Mouse (Mus musculus) midbrain, embryonic 10.5 days (tissue): ENCODE data around the gene Enc1. TPM values are rescaled to one million over a fixed set of nuclear protein-coding genes. Genes with fewer than 3 reads are reported as not detected.
A peak's percentile ranks its signal among the peaks of the same experiment; 100 is the strongest.
"Not testable (repeated sequence)": the region's sequence is repeated elsewhere in the genome, so short reads cannot be mapped to it uniquely, and the experiment has no call there.

ENCODE experiments used
- DNase-seq: peaks from one replicate; pipeline ENCODE4 v3.0.0-alpha.2; 2017; ENCODE audit warnings: low spot score
- H3K27ac ChIP-seq: fragments of 300-500 bp; sonication (generic); replicated peaks from 2 replicates; pipeline ENCODE4 v1.5.1; 2016; ENCODE audit warnings: mild to moderate bottlenecking
- H3K27me3 ChIP-seq: fragments of 300-500 bp; sonication (generic); 2 replicates; pipeline ENCODE4 v1.6.1; 2016; ENCODE audit warnings: low read depth, mild to moderate bottlenecking; ENCODE audit not compliant: poor library complexity, severe bottlenecking
- H3K36me3 ChIP-seq: fragments of 300-500 bp; sonication (generic); 2 replicates; pipeline ENCODE4 v1.6.1; 2016; ENCODE audit warnings: mild to moderate bottlenecking, moderate library complexity
- H3K4me1 ChIP-seq: fragments of 300-500 bp; sonication (generic); 2 replicates; pipeline ENCODE4 v1.6.1; 2016
- H3K4me3 ChIP-seq: fragments of 300-500 bp; sonication (generic); 2 replicates; pipeline ENCODE4 v1.5.1; 2016; ENCODE audit warnings: mild to moderate bottlenecking, moderate library complexity
- H3K9me3 ChIP-seq: fragments of 300-500 bp; sonication (generic); replicated peaks from 2 replicates; pipeline ENCODE4 v1.6.1; 2016; ENCODE audit warnings: mild to moderate bottlenecking
- WGBS: fragments of 180-500 bp; shearing (Covaris S2); methylation state at CpG from one replicate; pipeline ENCODE4 v1.1.7; 2016; 5-methylcytosine and 5-hydroxymethylcytosine counted together
- polyA plus RNA-seq: library from polyadenylated mRNA; unstranded; fragments of >200 nt; fragmentation: Nextera tagmentation; extraction: Ambion mirVana; gene quantifications from 2 replicates; pipeline ENCODE4 v1.2.1, GENCODE M21; 2016

Gene Enc1
- polyA plus RNA-seq, 1 experiment from 2014 or later, result 7.5 TPM

DNA sequence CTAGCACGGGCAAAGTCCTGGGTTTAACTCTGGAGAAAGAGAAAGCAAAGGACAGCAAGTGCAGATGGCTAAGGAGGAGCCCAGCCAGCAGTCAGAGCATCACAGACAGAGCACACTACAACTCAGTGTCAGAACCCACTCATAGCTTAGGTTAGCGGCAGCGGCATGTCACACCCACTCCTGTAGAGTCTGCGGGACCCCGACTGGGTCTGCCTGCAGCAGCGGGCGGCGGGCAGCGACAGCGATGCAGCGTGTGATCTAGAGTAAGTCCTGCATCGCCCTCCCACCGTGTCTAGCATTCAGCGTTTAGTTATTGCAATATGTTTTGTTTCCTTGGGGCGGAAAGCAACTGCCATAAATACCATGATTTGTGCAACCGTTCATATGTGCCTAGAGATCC lies 18.4 kb downstream of the Enc1 start:
- WGBS, result 78% methylated on average over 16 of the region's 16 CpGs
- H3K36me3 ChIP-seq, result no peaks in the 10 kb centered on the region
- no peak overlapping the region for H3K4me3 ChIP-seq
- peak overlapping the region; percentile 70 for H3K27ac ChIP-seq
- no peak for DNase-seq
- peaks cover 18% of the 10 kb centered on the region for H3K27me3 ChIP-seq
- peaks cover 90% of the 10 kb centered on the region for H3K4me1 ChIP-seq
- 0 out of 2 replicates have a peak, but pooled peaks cover 2% of the 10 kb centered on the region for H3K9me3 ChIP-seq

DNA sequence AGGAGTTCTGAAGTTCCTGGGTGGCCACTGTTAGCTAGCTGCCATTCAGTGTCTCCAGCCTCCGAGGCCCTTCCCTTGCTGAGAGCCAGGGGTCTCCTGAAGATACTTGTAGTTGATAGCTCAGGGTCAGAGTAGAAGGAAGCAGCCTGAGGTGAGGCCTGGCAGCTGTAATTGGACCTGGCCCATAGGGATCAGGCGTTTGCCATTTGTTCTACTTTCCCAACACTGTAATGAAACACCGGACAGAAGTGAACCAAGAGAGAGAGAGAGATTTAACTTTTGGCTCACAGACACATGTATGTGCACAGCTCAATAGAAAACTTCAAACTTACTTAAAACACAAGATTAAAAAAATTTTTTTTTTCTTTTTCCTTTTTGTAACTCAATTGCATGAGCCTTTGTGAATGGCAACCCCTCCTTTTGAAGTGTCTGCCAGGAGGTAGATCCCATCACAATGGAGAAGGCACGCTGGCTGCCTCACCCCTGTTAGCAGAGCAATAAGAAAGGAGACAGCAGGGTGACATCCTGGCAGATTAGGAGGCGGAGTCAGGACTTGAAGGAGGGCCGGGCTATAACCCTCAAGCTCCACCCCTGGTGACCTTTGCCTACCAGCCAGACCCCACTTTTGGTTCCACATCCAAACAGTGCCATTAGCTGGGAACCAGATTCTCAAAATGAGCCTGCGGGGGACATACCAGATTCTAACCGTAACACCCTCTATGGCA lies 19.7 kb downstream of the Enc1 start:
- WGBS, result 15% methylated on average over 8 of the region's 8 CpGs
- no peak for DNase-seq

GRCm38 (mm10) chr13:97261549-97261948 lies 20.6 kb downstream of the Enc1 start:
- Histone ChIP-seq H3K36me3 (no peaks in the 10 kb centered on the region), H3K9me3 (0 out of 2 replicates have a peak, but pooled peaks cover 2% of the 10 kb centered on the region), H3K4me3 (no peak overlapping the region), H3K27ac (peak overlapping the region; percentile 70), H3K4me1 (peaks cover 67% of the 10 kb centered on the region), H3K27me3 (peaks cover 13% of the 10 kb centered on the region)
- 59% methylated on average over 7 of the region's 8 CpGs for WGBS
- no peak for DNase-seq

More for the DNA sequence above, 19.7 kb downstream of the Enc1 start:
- Histone ChIP-seq H3K27ac (peak overlapping the region; percentile 70), H3K36me3 (no peaks in the 10 kb centered on the region), H3K4me3 (no peak overlapping the region), H3K27me3 (peaks cover 13% of the 10 kb centered on the region), H3K4me1 (peaks cover 76% of the 10 kb centered on the region), H3K9me3 (0 out of 2 replicates have a peak, but pooled peaks cover 2% of the 10 kb centered on the region)

GRCm38 (mm10) chr13:97262676-97263075 lies 21.8 kb downstream of the Enc1 start:
- Histone ChIP-seq H3K27me3 (peaks cover 13% of the 10 kb centered on the region), H3K27ac (0 out of 2 replicates have a peak overlapping the region, but pooled peaks have one; percentile 38), H3K36me3 (no peaks in the 10 kb centered on the region), H3K4me1 (peaks cover 57% of the 10 kb centered on the region), H3K4me3 (no peak overlapping the region), H3K9me3 (0 out of 2 replicates have a peak, but pooled peaks cover 2% of the 10 kb centered on the region)
- no peak for DNase-seq
- WGBS, result 86% methylated on average over 10 of the region's 10 CpGs

- not testable (repeated sequence) for H3K36me3 ChIP-seq, H3K9me3 ChIP-seq, H3K27me3 ChIP-seq, H3K4me3 ChIP-seq, H3K27ac ChIP-seq, DNase-seq
- 89% methylated on average over 6 of the region's 6 CpGs for WGBS
- peaks cover 35% of the 10 kb centered on the region for H3K4me1 ChIP-seq
Observed at GRCm38 (mm10) chr13:97265534-97265933, 24.6 kb downstream of the Enc1 start.

DNA sequence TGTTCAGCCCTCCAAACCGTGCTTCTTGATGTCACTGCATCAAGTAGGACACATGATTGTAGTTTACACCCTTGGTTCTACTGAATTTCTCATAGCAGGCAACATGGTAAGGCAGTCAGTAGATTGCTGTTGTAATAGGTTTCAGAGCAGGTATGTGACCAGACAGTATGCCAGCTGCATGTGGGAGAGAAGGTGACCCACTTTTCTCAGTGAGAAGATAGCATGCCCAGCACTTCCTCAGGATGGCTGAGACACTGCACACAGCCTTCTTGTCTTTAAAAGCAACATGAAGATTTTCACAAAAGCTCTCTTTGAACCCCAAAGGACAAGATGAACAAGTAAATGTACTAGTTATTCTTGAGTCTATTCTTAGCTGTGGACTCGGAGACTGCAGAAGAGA lies 29.8 kb downstream of the Enc1 start:
- no peak overlapping the region for H3K4me3 ChIP-seq
- 82% methylated on average over 2 of the region's 2 CpGs for WGBS
- peaks cover 6% of the 10 kb centered on the region for H3K4me1 ChIP-seq
- H3K9me3 ChIP-seq, result peaks cover 9% of the 10 kb centered on the region
- no peak overlapping the region for H3K27ac ChIP-seq
- no peaks in the 10 kb centered on the region for H3K27me3 ChIP-seq
- H3K36me3 ChIP-seq, result no peaks in the 10 kb centered on the region
- DNase-seq, result no peak

GRCm38 (mm10) chr13:97271641-97272040 lies 30.7 kb downstream of the Enc1 start:
- peaks cover 9% of the 10 kb centered on the region for H3K9me3 ChIP-seq
- H3K27me3 ChIP-seq, result no peaks in the 10 kb centered on the region
- no peak overlapping the region for H3K27ac ChIP-seq
- no peak for DNase-seq
- H3K36me3 ChIP-seq, result no peaks in the 10 kb centered on the region
- 85% methylated on average over 6 of the region's 6 CpGs for WGBS
- no peak overlapping the region for H3K4me3 ChIP-seq
- H3K4me1 ChIP-seq, result peaks cover 15% of the 10 kb centered on the region

GRCm38 (mm10) chr13:97274757-97275156 lies 33.9 kb downstream of the Enc1 start:
- H3K4me3 ChIP-seq, result no peak overlapping the region
- H3K27ac ChIP-seq, result no peak overlapping the region
- H3K27me3 ChIP-seq, result no peaks in the 10 kb centered on the region
- H3K36me3 ChIP-seq, result no peaks in the 10 kb centered on the region
- WGBS, result 77% methylated on average over 3 of the region's 3 CpGs
- no peak for DNase-seq
- H3K9me3 ChIP-seq, result no peaks in the 10 kb centered on the region
- peaks cover 25% of the 10 kb centered on the region for H3K4me1 ChIP-seq

GRCm38 (mm10) chr13:97275482-97275881 lies 34.6 kb downstream of the Enc1 start:
- DNase-seq, result no peak
- Histone ChIP-seq H3K4me1 (peaks cover 25% of the 10 kb centered on the region), H3K27ac (peak overlapping the region; percentile 57), H3K36me3 (no peaks in the 10 kb centered on the region), H3K27me3 (no peaks in the 10 kb centered on the region), H3K4me3 (no peak overlapping the region), H3K9me3 (no peaks in the 10 kb centered on the region)
- whole genome bisulfite sequencing, result 86% methylated on average over 10 of the region's 10 CpGs

GRCm38 (mm10) chr13:97282051-97282910 lies 41.4 kb downstream of the Enc1 start:
- no peaks in the 10 kb centered on the region for H3K36me3 ChIP-seq
- H3K9me3 ChIP-seq, result no peaks in the 10 kb centered on the region
- H3K4me1 ChIP-seq, result peaks cover 26% of the 10 kb centered on the region
- WGBS, result 13% methylated on average over 26 of the region's 26 CpGs
- peak overlapping the region; percentile 37 for H3K4me3 ChIP-seq
- H3K27me3 ChIP-seq, result peaks cover 48% of the 10 kb centered on the region
- peak overlapping the region; percentile 73 for H3K27ac ChIP-seq
- peak; percentile 47 for DNase-seq

DNA sequence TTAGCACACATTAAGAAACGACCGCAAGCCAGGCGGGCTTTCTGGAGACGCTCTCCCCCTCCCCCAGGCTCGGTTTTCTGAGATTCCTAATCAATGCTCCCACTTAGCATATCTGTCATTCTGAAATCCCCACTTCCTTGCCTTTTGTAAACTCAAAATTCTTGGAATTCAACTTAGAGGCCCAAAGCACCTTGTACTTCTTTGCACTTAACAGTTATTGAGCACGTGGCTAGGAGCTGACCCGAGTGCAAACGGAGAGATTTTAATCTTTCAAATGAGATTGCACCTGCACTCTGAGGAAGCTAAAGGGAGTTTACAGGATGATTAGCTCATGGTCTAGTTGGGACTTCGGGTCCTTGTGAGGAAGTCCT lies 42.0 kb downstream of the Enc1 start:
- Histone ChIP-seq H3K4me3 (0 out of 2 replicates have a peak overlapping the region, but pooled peaks have one; percentile 37), H3K4me1 (peaks cover 22% of the 10 kb centered on the region), H3K9me3 (no peaks in the 10 kb centered on the region), H3K27ac (no peak overlapping the region), H3K27me3 (peaks cover 48% of the 10 kb centered on the region), H3K36me3 (no peaks in the 10 kb centered on the region)
- 4% methylated on average over 9 of the region's 9 CpGs for WGBS
- DNase-seq, result no peak

DNA sequence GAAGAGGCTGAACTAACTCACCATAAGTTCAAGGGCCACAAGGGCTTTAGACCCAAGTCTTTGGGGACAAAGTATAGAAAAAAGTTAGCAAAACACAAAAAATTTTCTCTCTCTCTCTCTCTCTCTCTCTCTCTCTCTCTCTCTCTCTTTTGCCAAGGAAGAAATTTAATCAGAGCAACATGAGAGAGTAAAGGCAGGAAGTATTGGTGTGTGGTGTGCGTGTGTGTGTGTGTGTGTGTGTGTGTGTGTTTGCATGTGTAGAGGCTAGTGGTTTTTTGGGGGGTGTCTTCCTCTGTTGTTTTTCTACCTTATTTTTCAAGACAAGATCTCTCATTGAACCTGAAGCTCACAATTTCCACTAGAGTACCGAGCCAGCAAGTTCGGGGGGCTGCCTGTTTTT lies 46.1 kb downstream of the Enc1 start:
- 84% methylated on average over 3 of the region's 3 CpGs for WGBS
- Histone ChIP-seq H3K27ac (no peak overlapping the region), H3K4me1 (peaks cover 32% of the 10 kb centered on the region), H3K36me3 (no peaks in the 10 kb centered on the region), H3K9me3 (no peaks in the 10 kb centered on the region), H3K4me3 (no peak overlapping the region), H3K27me3 (peaks cover 49% of the 10 kb centered on the region)
- no peak for DNase-seq

DNA sequence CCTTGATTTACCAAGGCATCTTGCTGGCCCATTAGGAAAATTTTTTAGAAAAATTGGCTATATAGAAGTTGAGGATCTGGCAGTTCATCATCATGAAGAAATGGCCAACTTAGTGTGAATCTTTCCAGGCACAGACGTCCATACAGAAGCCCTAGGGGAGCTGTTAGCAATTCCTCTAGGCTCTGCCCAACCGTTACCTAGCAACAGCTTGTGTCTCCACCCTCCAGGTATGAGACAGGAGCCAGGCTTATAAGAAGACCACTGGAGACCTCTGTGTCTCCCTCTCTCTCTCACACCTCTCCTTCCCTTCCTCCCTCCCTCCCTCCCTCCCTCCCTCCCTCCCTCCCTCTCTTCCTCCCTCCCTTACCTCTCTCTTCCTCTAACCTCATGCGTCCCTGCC lies 49.8 kb downstream of the Enc1 start:
- peak overlapping the region; percentile 84 for H3K27ac ChIP-seq
- no peaks in the 10 kb centered on the region for H3K36me3 ChIP-seq
- peaks cover 44% of the 10 kb centered on the region for H3K4me1 ChIP-seq
- H3K27me3 ChIP-seq, result peaks cover 24% of the 10 kb centered on the region
- 21% methylated on average over 3 of the region's 3 CpGs for WGBS
- DNase-seq, result no peak
- H3K4me3 ChIP-seq, result no peak overlapping the region
- no peaks in the 10 kb centered on the region for H3K9me3 ChIP-seq
